11 mouse cellular contexts compared by ENCODE assay signal in genomic region chr16:93776468-93776867, GRCm38 (mm10).
"Had no signal": no experiment of that assay in that cellular context is flagged by ENCODE, and none has a peak within 500 bp of the region (broad histone marks: within the 10 kb centered on the region; RNA-seq: fewer than 3 reads in every experiment).

No protein-coding gene starts in this region.

- H3K4me1 ChIP-seq: hindbrain, embryonic 15.5 days; limb, embryonic 15.5 days; midbrain, embryonic 15.5 days had no signal

- H3K4me2 ChIP-seq: hindbrain, embryonic 15.5 days; limb, embryonic 15.5 days; liver, embryonic 12.5 days; lung, embryonic 14.5 days; midbrain, embryonic 15.5 days had no signal

- H3K9ac ChIP-seq: hindbrain, embryonic 15.5 days; limb, embryonic 15.5 days; liver, embryonic 12.5 days; lung, embryonic 14.5 days; midbrain, embryonic 15.5 days had no signal

- ATAC-seq: intestine, embryonic 16.5 days; liver, embryonic 12.5 days; midbrain, embryonic 15.5 days had no signal

- H3K9me3 ChIP-seq: hindbrain, embryonic 15.5 days; limb, embryonic 15.5 days; liver, embryonic 12.5 days; midbrain, embryonic 10.5 days; midbrain, embryonic 15.5 days had no signal

- H3K27me3 ChIP-seq: hindbrain, embryonic 15.5 days; limb, embryonic 15.5 days; liver, embryonic 12.5 days; midbrain, embryonic 15.5 days had no signal

- DNase-seq: lung, embryonic 14.5 days; lung, postnatal 10 days; lung, postnatal 4 days; right cerebral cortex, adult 18-20 months; right cerebral cortex, postnatal 25 days had no signal

- H3K4me3 ChIP-seq: hindbrain, embryonic 15.5 days; limb, embryonic 15.5 days; liver, embryonic 12.5 days; midbrain, embryonic 10.5 days; midbrain, embryonic 15.5 days had no signal

- H3K27ac ChIP-seq: hindbrain, embryonic 15.5 days; limb, embryonic 15.5 days; liver, embryonic 12.5 days; midbrain, embryonic 10.5 days; midbrain, embryonic 15.5 days had no signal
